ENCODE assay signal across 30 mouse cellular contexts in genomic region chr4:62821288-62821687, GRCm38 (mm10).
A peak's percentile ranks its signal among the peaks of the same experiment; 100 is the strongest.
DNase-seq lines count a peak whose midpoint lies in the region; ATAC-seq and TF ChIP-seq lines count a peak whose summit lies in the region.
"Had no signal": no experiment of that assay in that cellular context is flagged by ENCODE, and none has a peak within 500 bp of the region (broad histone marks: within the 10 kb centered on the region; RNA-seq: fewer than 3 reads in every experiment).

No protein-coding gene starts in this region.

- H3K4me2 ChIP-seq in hindbrain, postnatal 0 days (ENCODE audit: low read depth, low read length): no peak overlapping the region
- H3K4me2 ChIP-seq in hindbrain, embryonic 12.5 days (replicated peaks): no peak overlapping the region
- H3K4me2 ChIP-seq: embryonic facial prominence, embryonic 12.5 days; heart, embryonic 11.5 days; intestine, embryonic 15.5 days; neural tube, embryonic 12.5 days had no signal

- WGBS in hindbrain, postnatal 0 days: 53% methylated on average over 2 of the region's 2 CpGs
- WGBS in hindbrain, embryonic 12.5 days: 61% methylated on average over 2 of the region's 2 CpGs

- H3K4me3 ChIP-seq in hindbrain, postnatal 0 days (ENCODE audit: low read length): no peak overlapping the region
- H3K4me3 ChIP-seq in hindbrain, embryonic 12.5 days: no peak overlapping the region
- H3K4me3 ChIP-seq: embryonic facial prominence, embryonic 12.5 days; forebrain, embryonic 10.5 days; hindbrain, embryonic 10.5 days; intestine, embryonic 15.5 days; midbrain, embryonic 10.5 days; myocyte; neural tube, embryonic 12.5 days had no signal

- no peaks in the 10 kb centered on the region for H3K9me3 ChIP-seq in hindbrain, postnatal 0 days (ENCODE audit: low read length)
- no peaks in the 10 kb centered on the region for H3K9me3 ChIP-seq in hindbrain, embryonic 12.5 days (replicated peaks)
- H3K9me3 ChIP-seq: embryonic facial prominence, embryonic 12.5 days; hindbrain, embryonic 10.5 days; intestine, embryonic 15.5 days; midbrain, embryonic 10.5 days; neural tube, embryonic 12.5 days had no signal

- no peak overlapping the region for H3K9ac ChIP-seq in hindbrain, postnatal 0 days (replicated peaks; ENCODE audit: low read length)
- no peak overlapping the region for H3K9ac ChIP-seq in hindbrain, embryonic 12.5 days
- H3K9ac ChIP-seq: embryonic facial prominence, embryonic 12.5 days; intestine, embryonic 15.5 days; liver, embryonic 14.5 days; neural tube, embryonic 12.5 days had no signal

- 0 out of 2 replicates have a peak, but pooled peaks have one; percentile 19 for TF ChIP-seq CTCF in hindbrain, postnatal 0 days (IDR thresholded peaks at IDR 0.05; ENCODE audit: low read depth)

- H3K27me3 ChIP-seq in hindbrain, postnatal 0 days (ENCODE audit: insufficient read depth, low read length): no peaks in the 10 kb centered on the region
- no peaks in the 10 kb centered on the region for H3K27me3 ChIP-seq in hindbrain, embryonic 12.5 days
- H3K27me3 ChIP-seq: embryonic facial prominence, embryonic 12.5 days; intestine, embryonic 15.5 days; neural tube, embryonic 12.5 days had no signal

- DNase-seq in adrenal gland, postnatal 14 days: peak; percentile 41
- no peak for DNase-seq in adrenal gland, adult 18-20 months (ENCODE audit: low spot score in 2 of 2)
- no peak for DNase-seq in hindbrain, postnatal 0 days (ENCODE audit: low spot score)
- peak; percentile 9 for DNase-seq in ovary, postnatal 36 days (ENCODE audit: low spot score)
- no peak for DNase-seq in ovary, adult 18-20 months (ENCODE audit: low spot score)
- no peak for DNase-seq in urinary bladder, postnatal 25 days (ENCODE audit: low spot score)
- DNase-seq: cerebellum, adult 11 months; cerebellum, adult 9-10 months; cerebellum, postnatal 36 days; embryo, embryonic 11 days; gastrocnemius, postnatal 10 days; kidney, adult 8-10 months; kidney, postnatal 14 days; liver; lung, adult 2 months had no signal

- no peaks in the 10 kb centered on the region for H3K36me3 ChIP-seq in hindbrain, postnatal 0 days (ENCODE audit: insufficient read depth, low read length)
- no peaks in the 10 kb centered on the region for H3K36me3 ChIP-seq in hindbrain, embryonic 12.5 days
- H3K36me3 ChIP-seq: embryonic facial prominence, embryonic 12.5 days; forebrain, embryonic 10.5 days; hindbrain, embryonic 10.5 days; intestine, embryonic 15.5 days; midbrain, embryonic 10.5 days; neural tube, embryonic 12.5 days had no signal

- no peak overlapping the region for H3K27ac ChIP-seq in hindbrain, postnatal 0 days
- no peak overlapping the region for H3K27ac ChIP-seq in hindbrain, embryonic 12.5 days
- H3K27ac ChIP-seq: embryonic facial prominence, embryonic 12.5 days; forebrain, embryonic 10.5 days; hindbrain, embryonic 10.5 days; intestine, embryonic 15.5 days; liver, embryonic 14.5 days; midbrain, embryonic 10.5 days; neural tube, embryonic 12.5 days had no signal

- no peak for ATAC-seq in hindbrain, postnatal 0 days
- ATAC-seq in hindbrain, embryonic 12.5 days (ENCODE audit: low FRiP score): no peak
- ATAC-seq in common myeloid progenitor, adult 5-6 weeks (replicated peaks; ENCODE audit: low read depth, poor library complexity, severe bottlenecking): 0 out of 2 replicates have a peak, but pooled peaks have one; percentile 42
- ATAC-seq: CD4-positive, CD25-positive, alpha-beta regulatory T cell, adult 4 months; forebrain, embryonic 16.5 days; hindbrain, embryonic 16.5 days; intestine, embryonic 15.5 days; midbrain, embryonic 16.5 days had no signal

- peaks cover 3% of the 10 kb centered on the region; the same call in 1 of the 2 replicates for H3K4me1 ChIP-seq in hindbrain, postnatal 0 days (ENCODE audit: insufficient read depth, low read length)
- peaks cover 2% of the 10 kb centered on the region; the same call in 1 of the 2 replicates for H3K4me1 ChIP-seq in hindbrain, embryonic 12.5 days
- H3K4me1 ChIP-seq: intestine, embryonic 15.5 days; midbrain, embryonic 10.5 days had no signal

Comparison
In these comparisons a context has a peak if more than half of its experiments do, and no peak if none do; other contexts are left out.
1. DNase-seq: peak in adrenal gland, postnatal 14 days (single experiment) and ovary, postnatal 36 days (single experiment); none in adrenal gland, adult 18-20 months (0 of 2), hindbrain, postnatal 0 days (single experiment), ovary, adult 18-20 months (single experiment) and urinary bladder, postnatal 25 days (single experiment).